Mouse (Mus musculus): ENCODE data around the gene Tead1. TPM values are rescaled to one million over a fixed set of nuclear protein-coding genes. Genes with fewer than 3 reads are reported as not detected.

Gene Tead1
- polyA plus RNA-seq, 1 experiment from 2014 or later, result 2.1 TPM

DNA sequence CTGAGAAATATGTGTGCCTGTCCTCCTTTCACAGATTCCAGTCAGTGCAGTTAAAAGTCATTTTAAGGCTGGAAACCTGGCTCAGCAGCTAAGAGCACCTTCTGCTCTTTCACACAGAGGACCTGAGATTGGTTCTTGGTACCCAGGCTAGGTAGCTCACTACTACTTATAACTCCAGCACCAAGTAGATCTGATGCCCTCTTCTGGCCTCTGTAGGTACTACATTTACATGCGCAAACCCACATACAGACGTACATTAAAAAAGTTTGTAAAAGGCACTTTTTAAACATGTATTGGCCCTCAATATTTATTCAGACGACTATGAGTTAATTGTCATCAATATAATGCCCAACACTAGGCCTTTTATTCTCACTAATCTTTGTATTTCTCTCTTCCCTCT is 105.2 kb downstream of the Tead1 start:
- Histone ChIP-seq H3K4me2 (ENCODE audit: low read depth, low read length) (no peak overlapping the region), H3K9ac (replicated peaks) (no peak overlapping the region), H3K27me3 (ENCODE audit: insufficient read depth, low read length) (no peaks in the 10 kb centered on the region), H3K27ac (ENCODE audit: low read depth) (no peak overlapping the region), H3K4me1 (ENCODE audit: insufficient read depth) (peaks cover 28% of the 10 kb centered on the region), H3K4me3 (ENCODE audit: low read depth, low read length) (no peak overlapping the region), H3K36me3 (replicated peaks; ENCODE audit: insufficient read depth, low read length) (no peaks in the 10 kb centered on the region), H3K9me3 (ENCODE audit: low read length) (no peaks in the 10 kb centered on the region)
- TF ChIP-seq CTCF (IDR thresholded peaks at IDR 0.05; ENCODE audit: low read depth) (peak; percentile 38), EP300 (IDR thresholded peaks at IDR 0.05; ENCODE audit: low read depth) (no peak)
- ATAC-seq (no peak), DNase-seq (no peak)
- WGBS (ENCODE audit: insufficient replicate concordance), result 79% methylated on average over 3 of the region's 3 CpGs

DNA sequence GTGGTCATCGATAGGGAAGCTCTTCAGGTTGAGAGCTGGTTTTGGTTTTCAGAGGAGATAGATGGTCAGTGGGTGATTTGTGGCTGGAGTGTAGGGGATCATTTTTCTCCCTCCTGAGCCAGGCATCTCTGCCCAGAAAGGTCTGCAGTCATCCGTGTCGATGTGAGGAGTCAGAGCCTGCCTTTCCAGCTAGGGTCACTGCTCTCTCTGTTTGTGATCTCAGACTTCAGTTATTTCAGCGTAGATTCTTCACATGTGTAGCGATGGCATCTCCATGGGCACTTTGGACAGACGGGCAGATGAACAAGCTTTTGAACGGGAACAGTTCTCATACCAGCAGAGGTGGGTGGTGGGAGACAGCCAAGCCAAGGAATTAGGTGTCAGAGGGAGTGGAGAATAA is 106.2 kb downstream of the Tead1 start:
- Histone ChIP-seq H3K4me2 (ENCODE audit: low read depth, low read length) (no peak overlapping the region), H3K36me3 (replicated peaks; ENCODE audit: insufficient read depth, low read length) (no peaks in the 10 kb centered on the region), H3K9ac (replicated peaks) (no peak overlapping the region), H3K27ac (ENCODE audit: low read depth) (no peak overlapping the region), H3K4me1 (ENCODE audit: insufficient read depth) (peaks cover 28% of the 10 kb centered on the region), H3K27me3 (ENCODE audit: insufficient read depth, low read length) (no peaks in the 10 kb centered on the region), H3K9me3 (ENCODE audit: low read length) (no peaks in the 10 kb centered on the region), H3K4me3 (ENCODE audit: low read depth, low read length) (no peak overlapping the region)
- 78% methylated on average over 7 of the region's 7 CpGs for WGBS (ENCODE audit: insufficient replicate concordance)
- ATAC-seq (no peak), DNase-seq (no peak)
- TF ChIP-seq EP300 (IDR thresholded peaks at IDR 0.05; ENCODE audit: low read depth), result no peak
- TF ChIP-seq CTCF (IDR thresholded peaks at IDR 0.05; ENCODE audit: low read depth), result no peak

DNA sequence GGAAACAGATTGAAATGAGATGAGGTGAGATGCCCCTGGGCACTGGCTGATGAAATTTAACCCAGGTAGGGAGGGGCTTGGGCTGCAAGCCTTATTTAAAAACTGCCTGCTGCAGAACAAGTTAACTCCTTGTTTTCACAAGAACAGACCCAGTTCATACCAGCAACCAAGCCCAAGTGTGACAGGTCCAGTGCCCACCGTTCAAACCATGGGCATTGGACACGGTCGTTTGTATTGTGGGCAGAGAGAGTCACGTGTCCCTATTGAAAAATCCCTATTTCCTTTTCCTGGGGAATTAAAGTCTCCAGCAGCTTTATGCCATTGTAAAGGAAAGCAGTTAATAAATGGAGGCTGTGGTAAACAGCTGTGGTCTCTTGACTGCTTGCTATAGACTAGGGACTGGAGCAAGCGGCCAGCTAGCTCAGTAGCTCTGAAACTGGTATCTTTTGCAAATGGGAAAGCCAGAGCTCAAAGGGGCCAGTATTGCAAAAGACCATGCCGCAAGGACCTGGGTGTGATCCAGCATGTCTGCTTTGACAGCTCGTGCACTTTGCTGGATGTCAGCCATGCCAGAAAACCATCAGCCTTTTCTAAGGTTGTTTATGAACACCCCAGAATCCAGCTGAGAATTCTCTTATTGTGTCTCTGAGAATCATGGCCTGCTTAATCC is 107.6 kb downstream of the Tead1 start:
- ATAC-seq (no peak), DNase-seq (peak; percentile 51)
- no peaks in the 10 kb centered on the region for H3K36me3 ChIP-seq (replicated peaks; ENCODE audit: insufficient read depth, low read length)
- H3K4me3 ChIP-seq (ENCODE audit: low read depth, low read length), result no peak overlapping the region
- H3K9me3 ChIP-seq (ENCODE audit: low read length), result no peaks in the 10 kb centered on the region
- TF ChIP-seq EP300 (IDR thresholded peaks at IDR 0.05; ENCODE audit: low read depth) (no peak), CTCF (IDR thresholded peaks at IDR 0.05; ENCODE audit: low read depth) (no peak)
- no peak overlapping the region for H3K4me2 ChIP-seq (ENCODE audit: low read depth, low read length)
- WGBS (ENCODE audit: insufficient replicate concordance), result 29% methylated on average over 7 of the region's 7 CpGs
- H3K9ac ChIP-seq (replicated peaks), result no peak overlapping the region
- H3K4me1 ChIP-seq (ENCODE audit: insufficient read depth), result peaks cover 28% of the 10 kb centered on the region
- peak overlapping the region; percentile 22; the same call in 1 of the 2 replicates for H3K27ac ChIP-seq (ENCODE audit: low read depth)
- no peaks in the 10 kb centered on the region for H3K27me3 ChIP-seq (ENCODE audit: insufficient read depth, low read length)

DNA sequence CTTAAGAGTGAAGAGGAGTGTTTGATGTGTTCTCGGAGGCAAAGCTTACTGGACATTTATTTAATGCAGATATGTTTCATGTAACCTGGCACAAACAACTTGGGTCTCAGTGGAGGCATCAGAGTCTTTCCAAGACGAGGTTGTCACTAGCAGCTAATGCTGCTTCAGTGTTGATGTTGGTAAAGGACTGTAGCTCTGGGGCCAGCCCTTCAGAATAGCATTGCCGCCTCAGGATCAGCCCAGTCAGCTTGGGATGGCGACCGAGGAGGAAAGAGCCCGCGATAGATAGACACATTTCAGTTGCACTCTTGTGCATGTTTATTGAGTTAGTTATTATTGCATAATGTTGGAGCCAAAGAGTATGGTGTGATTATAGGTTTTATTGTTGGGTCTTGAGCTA is 108.2 kb downstream of the Tead1 start:
- 65% methylated on average over 7 of the region's 7 CpGs for WGBS (ENCODE audit: insufficient replicate concordance)
- H3K4me2 ChIP-seq (ENCODE audit: low read depth, low read length), result no peak overlapping the region
- no peaks in the 10 kb centered on the region for H3K27me3 ChIP-seq (ENCODE audit: insufficient read depth, low read length)
- no peaks in the 10 kb centered on the region for H3K36me3 ChIP-seq (replicated peaks; ENCODE audit: insufficient read depth, low read length)
- no peak overlapping the region for H3K27ac ChIP-seq (ENCODE audit: low read depth)
- H3K9me3 ChIP-seq (ENCODE audit: low read length), result no peaks in the 10 kb centered on the region
- no peak overlapping the region for H3K9ac ChIP-seq (replicated peaks)
- no peak for DNase-seq
- ATAC-seq, result no peak
- H3K4me3 ChIP-seq (ENCODE audit: low read depth, low read length), result no peak overlapping the region
- H3K4me1 ChIP-seq (ENCODE audit: insufficient read depth), result peaks cover 28% of the 10 kb centered on the region
- no peak for TF ChIP-seq EP300 (IDR thresholded peaks at IDR 0.05; ENCODE audit: low read depth)

DNA sequence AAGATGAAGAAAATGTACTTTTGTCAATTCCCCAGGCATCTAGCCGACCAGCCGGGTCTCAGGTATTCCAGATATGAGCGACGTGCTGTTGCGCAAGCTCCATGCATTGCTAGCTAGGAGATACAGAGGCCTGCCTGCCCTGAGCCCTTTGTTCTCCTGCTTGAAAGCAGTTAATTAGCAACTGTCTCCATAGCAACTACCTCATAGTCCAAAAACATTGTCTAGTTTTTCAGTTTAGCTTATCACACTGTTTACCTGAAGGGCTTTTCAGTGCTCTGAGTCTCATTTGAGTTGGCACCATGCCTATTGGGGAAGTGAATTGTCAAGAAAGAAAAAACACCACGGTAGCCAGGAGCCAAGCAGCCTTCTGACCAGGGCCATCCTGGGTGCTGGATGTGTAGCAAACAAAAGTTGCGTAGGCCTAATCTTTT is 109.2 kb downstream of the Tead1 start:
- no peaks in the 10 kb centered on the region for H3K9me3 ChIP-seq (ENCODE audit: low read length)
- no peak for TF ChIP-seq CTCF (IDR thresholded peaks at IDR 0.05; ENCODE audit: low read depth)
- no peak; the same call in 1 of the 2 replicates for TF ChIP-seq EP300 (IDR thresholded peaks at IDR 0.05; ENCODE audit: low read depth)
- 44% methylated on average over 7 of the region's 7 CpGs for WGBS (ENCODE audit: insufficient replicate concordance)
- peak overlapping the region; percentile 62 for H3K27ac ChIP-seq (ENCODE audit: low read depth)
- no peak overlapping the region for H3K4me3 ChIP-seq (ENCODE audit: low read depth, low read length)
- H3K4me1 ChIP-seq (ENCODE audit: insufficient read depth), result peaks cover 28% of the 10 kb centered on the region
- H3K36me3 ChIP-seq (replicated peaks; ENCODE audit: insufficient read depth, low read length), result no peaks in the 10 kb centered on the region
- peak; percentile 46 for DNase-seq
- no peak overlapping the region for H3K4me2 ChIP-seq (ENCODE audit: low read depth, low read length)
- no peaks in the 10 kb centered on the region for H3K27me3 ChIP-seq (ENCODE audit: insufficient read depth, low read length)
- ATAC-seq, result peak; percentile 94
- H3K9ac ChIP-seq (replicated peaks), result no peak overlapping the region

DNA sequence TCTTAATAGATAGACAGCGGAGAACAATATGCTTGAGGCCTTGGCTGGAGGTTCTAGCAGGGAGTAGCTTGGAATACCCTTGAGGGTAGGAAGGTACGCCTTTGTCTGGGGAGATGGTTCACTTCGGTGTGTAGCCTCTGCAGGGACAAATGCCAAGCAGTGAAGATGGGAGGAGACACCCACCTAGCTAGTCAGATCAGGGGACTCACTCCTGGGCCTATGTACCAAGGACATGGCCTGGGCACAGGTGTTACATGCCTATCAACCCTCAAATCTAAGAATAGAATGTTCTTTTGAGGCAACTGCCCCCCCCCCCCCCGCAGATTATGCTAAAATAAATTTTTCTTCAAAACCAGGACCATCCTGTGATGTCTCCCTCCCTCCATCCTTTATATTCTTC is 110.6 kb downstream of the Tead1 start:
- Histone ChIP-seq H3K27ac (ENCODE audit: low read depth) (no peak overlapping the region), H3K4me2 (ENCODE audit: low read depth, low read length) (no peak overlapping the region), H3K9me3 (ENCODE audit: low read length) (no peaks in the 10 kb centered on the region), H3K27me3 (ENCODE audit: insufficient read depth, low read length) (no peaks in the 10 kb centered on the region), H3K9ac (replicated peaks) (no peak overlapping the region), H3K4me3 (ENCODE audit: low read depth, low read length) (no peak overlapping the region), H3K4me1 (ENCODE audit: insufficient read depth) (peaks cover 28% of the 10 kb centered on the region), H3K36me3 (replicated peaks; ENCODE audit: insufficient read depth, low read length) (no peaks in the 10 kb centered on the region)
- ATAC-seq, result no peak
- no peak for TF ChIP-seq EP300 (IDR thresholded peaks at IDR 0.05; ENCODE audit: low read depth)
- TF ChIP-seq CTCF (IDR thresholded peaks at IDR 0.05; ENCODE audit: low read depth), result no peak
- WGBS (ENCODE audit: insufficient replicate concordance), result 94% methylated on average over 4 of the region's 4 CpGs
- no peak for DNase-seq

Data from liver, postnatal 0 days (tissue).